Mouse (Mus musculus): Measurements from ENCODE around the gene Heatr4.
"Not testable (repeated sequence)": the region's sequence is repeated elsewhere in the genome, so short reads cannot be mapped to it uniquely, and the experiment has no call there.

Gene Heatr4

GRCm38 (mm10) chr12:83997221-83997620 lies 12.6 kb upstream of the Heatr4 start:
- no peak for DNase-seq

- no peak for DNase-seq
Observed at GRCm38 (mm10) chr12:83989378-83989777, 4.7 kb upstream of the Heatr4 start.

- peak; percentile 24 for DNase-seq
Observed at GRCm38 (mm10) chr12:83988483-83988882, 3.8 kb upstream of the Heatr4 start.

GRCm38 (mm10) chr12:83987583-83988441 lies 3.2 kb upstream of the Heatr4 start, which contains the start of gene Acot2:
Acot2 (plus strand) TSS chr12:83987861.
- DNase-seq: peak; percentile 85

DNA sequence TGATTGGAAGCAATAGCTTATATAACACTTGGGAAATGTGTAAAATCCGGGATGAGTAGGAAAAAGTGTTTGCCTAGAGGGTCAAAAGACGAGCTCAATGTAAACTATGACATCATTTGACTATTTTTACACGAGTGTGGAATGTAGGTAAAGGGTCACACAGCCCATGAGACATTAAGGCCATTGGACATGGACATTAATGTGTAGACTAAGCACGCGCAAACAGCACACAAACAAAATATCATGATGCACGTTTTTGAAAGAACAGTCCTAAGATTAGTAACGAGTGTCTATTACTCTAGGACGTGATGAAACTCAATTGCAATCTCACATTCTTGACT lies 2.6 kb upstream of the Heatr4 start:
- no peak for DNase-seq

- no peak for DNase-seq
Observed at GRCm38 (mm10) chr12:83981615-83982014, 3.0 kb downstream of the Heatr4 start.

DNA sequence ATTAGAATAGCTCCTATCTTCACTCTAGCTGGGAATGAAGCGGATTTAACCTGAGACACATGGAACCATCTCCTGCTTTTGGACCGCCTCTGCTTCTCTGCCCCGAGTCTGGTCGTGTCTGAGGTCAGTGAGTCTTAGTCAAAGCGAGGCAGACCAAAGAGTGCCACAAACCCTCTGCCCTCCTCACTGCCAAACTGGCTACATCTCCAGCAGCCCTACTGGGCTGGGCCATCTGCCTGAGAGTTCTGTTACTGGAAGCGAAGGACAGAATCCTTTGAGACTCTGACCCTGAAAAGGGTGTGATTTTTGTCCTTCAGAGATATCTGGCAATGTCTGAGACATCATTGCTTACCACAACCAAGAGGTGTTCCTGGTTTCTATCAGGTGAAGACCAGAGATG lies 5.8 kb downstream of the Heatr4 start:
- no peak for DNase-seq

DNA sequence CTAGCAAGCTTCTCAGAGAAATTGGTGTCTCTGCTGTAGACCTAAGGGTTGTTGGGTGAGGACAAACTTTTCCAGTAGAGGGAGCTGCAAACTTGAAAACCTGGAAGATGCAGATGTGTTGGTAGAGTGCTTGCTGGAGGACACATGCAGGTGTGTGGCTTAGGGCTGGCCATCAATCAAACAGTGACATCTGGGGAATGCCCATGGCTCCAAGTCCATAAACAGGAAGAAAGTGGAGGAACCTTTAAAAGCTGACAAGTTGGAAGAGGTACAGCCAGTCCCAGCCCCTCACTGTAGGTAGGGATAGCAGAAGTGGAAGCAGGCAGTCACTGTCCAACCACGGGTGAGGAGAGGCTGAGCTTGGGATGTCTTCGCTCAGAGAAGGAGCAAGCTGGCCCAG lies 12.5 kb downstream of the Heatr4 start:
- DNase-seq: peak; percentile 65

GRCm38 (mm10) chr12:83965235-83965634 lies 19.4 kb downstream of the Heatr4 start:
- no peak for DNase-seq

- no peak for DNase-seq
Observed at GRCm38 (mm10) chr12:83958278-83958677, 26.4 kb downstream of the Heatr4 start.

DNA sequence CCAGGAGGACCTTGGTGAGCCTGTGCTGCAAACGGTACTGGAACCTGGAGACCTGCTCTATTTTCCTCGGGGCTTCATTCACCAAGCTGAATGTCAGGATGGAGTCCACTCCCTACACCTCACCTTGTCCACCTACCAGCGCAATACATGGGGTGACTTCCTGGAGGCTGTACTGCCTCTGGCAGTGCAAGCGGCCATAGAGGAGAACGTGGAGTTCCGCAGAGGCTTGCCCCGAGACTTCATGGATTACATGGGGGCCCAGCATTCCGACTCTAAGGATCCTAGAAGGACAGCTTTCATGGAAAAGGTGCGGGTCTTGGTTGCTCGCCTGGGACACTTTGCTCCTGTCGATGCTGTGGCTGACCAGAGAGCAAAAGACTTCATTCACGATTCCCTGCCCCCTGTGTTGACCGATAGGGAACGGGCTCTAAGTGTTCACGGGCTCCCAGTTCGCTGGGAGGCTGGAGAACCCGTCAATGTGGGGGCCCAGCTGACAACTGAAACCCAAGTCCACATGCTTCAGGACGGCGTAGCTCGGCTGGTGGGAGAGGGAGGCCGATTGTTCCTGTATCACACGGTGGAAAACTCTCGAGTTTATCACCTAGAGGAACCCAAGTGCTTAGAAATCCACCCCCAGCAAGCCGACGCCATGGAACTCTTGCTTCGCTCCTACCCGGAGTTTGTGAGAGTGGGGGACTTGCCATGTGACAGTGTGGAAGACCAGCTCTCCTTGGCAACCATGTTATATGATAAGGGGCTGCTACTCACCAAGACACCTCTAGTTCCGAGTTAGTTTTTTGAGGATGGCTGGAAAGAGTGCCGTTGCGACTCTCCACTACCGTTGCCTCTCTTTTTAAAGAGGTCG lies 32.7 kb downstream of the Heatr4 start:
- no peak for DNase-seq

DNA sequence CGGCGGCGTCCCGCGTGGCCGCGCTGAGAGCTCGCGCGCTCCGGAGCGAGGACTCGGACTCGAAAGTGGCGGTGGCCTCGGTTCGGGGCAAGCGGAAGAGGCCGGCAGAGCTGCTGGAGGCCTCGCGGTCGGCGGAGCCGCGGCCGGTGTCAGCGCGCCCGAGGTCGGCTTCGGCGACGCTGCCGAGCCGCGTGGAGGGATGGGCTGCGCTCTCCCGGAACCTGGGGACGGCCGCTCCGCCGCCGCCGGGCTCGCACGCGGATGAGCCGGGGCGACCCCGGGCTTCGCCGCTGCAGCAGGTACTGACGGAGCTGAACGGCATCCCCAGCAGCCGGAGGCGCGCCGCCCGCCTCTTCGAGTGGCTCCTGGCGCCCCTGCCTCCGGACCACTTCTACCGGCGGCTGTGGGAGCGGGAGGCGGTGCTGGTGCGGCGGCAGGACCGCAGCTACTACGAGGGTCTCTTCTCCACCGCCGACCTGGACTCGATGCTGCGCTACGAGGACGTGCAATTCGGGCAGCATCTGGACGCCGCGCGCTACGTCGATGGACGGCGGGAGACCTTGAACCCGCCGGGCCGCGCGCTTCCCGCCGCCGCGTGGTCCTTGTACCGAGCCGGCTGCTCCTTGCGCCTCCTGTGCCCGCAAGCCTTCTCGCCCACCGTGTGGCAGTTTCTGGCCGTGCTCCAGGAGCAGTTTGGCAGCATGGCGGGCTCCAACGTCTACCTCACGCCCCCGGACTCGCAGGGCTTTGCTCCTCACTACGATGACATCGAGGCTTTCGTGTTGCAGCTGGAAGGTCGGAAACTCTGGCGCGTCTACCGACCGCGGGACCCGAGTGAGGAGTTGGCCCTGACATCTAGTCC lies 33.6 kb downstream of the Heatr4 start:
- DNase-seq: peak; percentile 64

GRCm38 (mm10) chr12:83950493-83950839 lies 34.2 kb downstream of the Heatr4 start, which contains the start of gene Riox1:
Riox1 (plus strand) TSS chr12:83950608.
- peak; percentile 90 for DNase-seq

- no peak for DNase-seq
Observed at GRCm38 (mm10) chr12:83949776-83950492, 34.7 kb downstream of the Heatr4 start.

- DNase-seq: no peak
Observed at GRCm38 (mm10) chr12:83949043-83949442, 35.6 kb downstream of the Heatr4 start.

DNA sequence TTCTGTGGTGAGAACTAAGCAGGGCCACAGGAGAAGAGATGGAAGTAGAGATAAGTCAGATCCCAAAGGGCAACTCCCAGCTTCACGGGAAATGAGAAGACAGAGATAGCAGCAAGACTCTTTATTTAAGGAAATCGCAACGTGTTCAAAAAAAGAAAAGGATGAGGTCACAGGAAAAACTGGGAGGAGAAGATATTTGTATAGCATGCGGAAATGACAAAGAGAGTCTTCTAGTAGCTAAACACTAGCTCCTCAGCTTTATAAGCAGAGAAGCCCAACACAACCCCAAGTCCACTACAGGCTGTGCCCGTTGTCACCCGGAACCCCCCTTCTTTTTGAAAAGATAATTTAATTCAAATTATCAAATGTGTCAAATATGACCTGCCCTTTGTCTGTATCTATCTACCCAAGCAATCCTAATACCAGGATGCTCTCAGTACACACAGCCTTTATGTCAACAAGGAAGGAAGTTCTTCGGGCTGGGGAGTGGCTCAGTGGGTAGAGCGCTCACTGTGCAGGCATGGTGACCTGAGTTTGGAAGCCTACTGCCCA lies 37.3 kb downstream of the Heatr4 start:
- DNase-seq: no peak

- DNase-seq: no peak
Observed at GRCm38 (mm10) chr12:83941938-83942337, 42.7 kb downstream of the Heatr4 start.

DNA sequence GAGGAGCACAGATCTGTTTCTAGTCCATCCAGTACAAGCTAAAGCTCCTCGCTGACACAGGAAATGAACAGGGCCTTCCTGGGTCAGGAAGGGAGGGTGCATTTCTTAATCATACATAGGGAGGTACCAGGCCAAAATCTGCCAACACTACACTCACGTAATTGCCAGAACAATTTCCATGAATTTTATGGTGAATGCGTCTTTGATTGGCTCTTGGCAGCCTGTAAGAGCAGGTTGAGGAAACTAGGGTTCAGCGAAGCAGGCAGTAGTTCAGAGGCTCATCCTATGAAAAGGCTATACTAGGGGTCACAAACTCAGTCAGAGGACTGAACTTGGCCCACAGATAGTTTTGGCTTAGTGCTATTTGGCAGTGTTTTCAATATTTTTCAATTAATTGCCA lies 44.6 kb downstream of the Heatr4 start:
- DNase-seq: no peak

DNA sequence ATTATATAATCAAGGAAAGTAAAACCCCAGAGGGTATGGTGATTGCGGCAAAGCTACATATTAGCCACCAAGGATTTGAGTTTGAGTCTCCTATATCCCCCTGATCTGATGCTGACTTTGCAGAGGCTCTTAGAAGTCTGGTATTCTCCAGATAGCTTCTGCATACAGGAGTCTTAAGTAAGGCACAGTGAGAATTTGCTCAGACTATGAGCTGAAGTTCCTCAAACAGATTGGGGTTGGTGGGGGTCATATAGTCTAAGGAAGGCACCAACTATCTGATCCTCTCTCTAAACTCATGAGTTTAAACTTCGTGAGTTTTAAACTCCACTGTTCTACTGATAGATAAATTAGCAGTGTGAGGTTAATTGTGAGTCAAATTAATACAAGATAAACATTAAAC lies 45.3 kb downstream of the Heatr4 start:
- no peak for DNase-seq

DNA sequence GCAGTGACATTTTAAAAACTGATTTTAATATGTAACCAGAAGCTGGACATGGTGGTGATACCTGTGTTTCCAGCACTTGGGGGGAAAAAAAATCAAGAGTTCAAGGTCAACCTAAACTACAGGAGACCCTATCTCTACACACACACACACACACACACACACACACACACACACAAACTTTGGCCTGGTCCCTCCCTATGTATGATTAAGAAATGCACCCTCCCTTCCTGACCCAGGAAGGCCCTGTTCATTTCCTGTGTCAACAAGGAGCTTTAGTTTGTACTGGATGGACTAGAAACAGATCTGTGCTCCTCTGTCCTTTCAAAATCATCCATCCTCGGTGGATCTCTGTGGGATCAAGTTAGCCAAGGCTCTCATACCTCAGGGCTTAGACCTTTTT lies 46.1 kb downstream of the Heatr4 start:
- DNase-seq: not testable (repeated sequence)

DNA sequence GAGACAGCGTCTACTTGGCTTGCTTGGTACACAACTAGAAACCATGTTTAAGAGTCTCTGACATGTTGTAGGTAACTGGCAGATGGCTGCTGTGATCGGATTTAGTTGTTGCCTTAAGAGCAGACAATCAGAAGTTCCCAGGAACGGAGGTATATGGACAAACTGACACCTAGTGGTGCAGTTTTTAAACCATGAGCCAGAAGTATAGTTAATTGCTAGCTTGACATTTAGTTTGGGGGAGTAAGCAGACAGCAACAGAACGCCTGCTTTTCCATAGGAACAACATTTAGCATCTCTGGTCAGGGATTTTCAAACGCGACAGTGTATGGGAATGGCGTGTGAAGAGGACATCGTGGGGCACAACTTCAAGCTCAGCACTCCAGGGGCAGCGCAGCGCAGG lies 47.1 kb downstream of the Heatr4 start:
- no peak for DNase-seq

Data from kidney, postnatal 10 days (tissue).